Mouse (Mus musculus): ENCODE data around the gene Fgfr2.

DNA sequence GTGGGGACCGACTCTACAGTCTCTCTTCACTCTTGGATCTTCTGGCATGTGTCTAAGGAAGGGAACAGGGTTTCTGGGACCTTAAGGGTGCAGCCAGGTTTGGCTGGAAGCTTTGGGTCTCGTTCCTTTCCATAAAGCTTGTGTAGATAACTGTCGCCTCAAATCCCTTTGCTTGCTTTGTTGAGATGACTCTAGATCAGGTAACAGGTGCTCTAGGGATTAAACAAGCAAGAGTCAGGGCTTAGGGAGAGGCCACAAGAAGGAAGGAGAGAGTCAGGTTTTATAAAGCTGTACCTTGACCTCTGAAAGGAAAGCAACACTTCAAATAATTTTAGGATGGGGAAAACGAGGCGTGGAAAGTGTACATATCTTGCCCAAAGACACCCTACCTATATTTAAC lies 1570.4 kb downstream of the Fgfr2 start:
- TF ChIP-seq CTCF (IDR thresholded peaks at IDR 0.05; ENCODE audit: insufficient read depth, low read length): no peak
- TF ChIP-seq POLR2A (IDR thresholded peaks at IDR 0.05; ENCODE audit: borderline replicate concordance, extremely low read depth, low read depth, low read length): no peak
